Mouse (Mus musculus): ENCODE measurements at regions not wholly inside any gene's neighbourhood (a gene's known extent, or its start where the extent isn't known, plus 50 kb on each side); places are given as distances from the start of the nearest gene placed in this dataset.

DNA sequence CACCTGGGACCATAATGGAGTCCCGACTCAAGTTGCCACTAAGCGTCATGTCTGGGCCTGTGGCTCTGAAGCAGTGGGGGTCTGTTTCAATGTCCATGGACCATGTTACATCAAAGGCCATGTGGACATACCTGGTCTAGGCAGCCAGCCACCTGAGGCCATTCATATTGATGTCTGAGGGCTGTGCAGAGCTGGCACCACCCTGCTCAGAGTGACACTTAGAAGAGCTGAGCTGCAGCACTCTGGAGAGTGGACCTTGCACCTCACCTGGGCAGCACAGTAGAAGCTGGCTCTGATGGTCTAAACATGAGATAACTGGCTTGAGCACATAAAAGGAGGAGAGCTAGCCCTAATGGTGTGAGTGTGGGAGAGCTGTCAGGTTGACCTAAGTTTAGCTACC, 338.1 kb downstream of the Rps15a start:
- Histone ChIP-seq H3K27me3 (ENCODE audit: control insufficient read depth, insufficient read depth, low read length) (no peaks in the 10 kb centered on the region), H3K4me1 (ENCODE audit: control insufficient read depth, insufficient read depth, low read length) (no peaks in the 10 kb centered on the region), H3K4me3 (ENCODE audit: low read depth, low read length) (no peak overlapping the region), H3K9me3 (replicated peaks; ENCODE audit: control insufficient read depth, low read length) (no peaks in the 10 kb centered on the region), H3K9ac (ENCODE audit: low read depth, low read length) (no peak overlapping the region), H3K27ac (ENCODE audit: low read depth, low read length) (no peak overlapping the region), H3K4me2 (no peak overlapping the region), H3K36me3 (ENCODE audit: control insufficient read depth, insufficient read depth, low read length) (no peaks in the 10 kb centered on the region)
- 91% methylated on average over 2 of the region's 2 CpGs for WGBS (ENCODE audit: insufficient replicate concordance)
- ATAC-seq (replicated peaks; ENCODE audit: insufficient number of reproducible peaks, low FRiP score, low TSS enrichment) = no peak

DNA sequence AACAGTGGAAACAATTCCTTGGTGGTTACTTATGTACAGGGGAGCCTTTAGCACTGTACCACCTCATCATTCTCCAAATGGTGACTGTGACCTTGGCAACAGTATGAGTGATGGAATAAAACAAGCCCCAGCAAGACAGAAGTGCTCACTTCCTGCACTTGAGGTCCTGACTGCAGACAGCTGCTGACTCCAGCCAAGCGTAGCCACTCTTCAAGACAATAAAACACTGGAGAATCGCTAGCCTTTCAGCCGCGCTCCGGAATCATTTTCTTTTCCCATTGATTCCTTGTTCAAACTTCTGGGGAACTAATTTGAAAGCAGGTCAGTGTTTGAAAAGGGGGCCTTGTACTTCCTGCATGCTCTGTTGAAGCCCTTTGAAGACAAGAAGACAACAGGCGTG, 344.2 kb downstream of the Rps15a start:
- 86% methylated on average over 6 of the region's 6 CpGs for WGBS (ENCODE audit: insufficient replicate concordance)
- H3K4me2 ChIP-seq = no peak overlapping the region
- H3K27ac ChIP-seq (ENCODE audit: low read depth, low read length) = no peak overlapping the region
- H3K9ac ChIP-seq (ENCODE audit: low read depth, low read length) = no peak overlapping the region
- H3K4me3 ChIP-seq (ENCODE audit: low read depth, low read length) = no peak overlapping the region
- H3K27me3 ChIP-seq (ENCODE audit: control insufficient read depth, insufficient read depth, low read length) = no peaks in the 10 kb centered on the region
- H3K36me3 ChIP-seq (ENCODE audit: control insufficient read depth, insufficient read depth, low read length) = no peaks in the 10 kb centered on the region
- no peaks in the 10 kb centered on the region; the same call in 1 of the 2 replicates for H3K9me3 ChIP-seq (replicated peaks; ENCODE audit: control insufficient read depth, low read length)
- ATAC-seq (replicated peaks; ENCODE audit: insufficient number of reproducible peaks, low FRiP score, low TSS enrichment) = no peak
- no peaks in the 10 kb centered on the region for H3K4me1 ChIP-seq (ENCODE audit: control insufficient read depth, insufficient read depth, low read length)

DNA sequence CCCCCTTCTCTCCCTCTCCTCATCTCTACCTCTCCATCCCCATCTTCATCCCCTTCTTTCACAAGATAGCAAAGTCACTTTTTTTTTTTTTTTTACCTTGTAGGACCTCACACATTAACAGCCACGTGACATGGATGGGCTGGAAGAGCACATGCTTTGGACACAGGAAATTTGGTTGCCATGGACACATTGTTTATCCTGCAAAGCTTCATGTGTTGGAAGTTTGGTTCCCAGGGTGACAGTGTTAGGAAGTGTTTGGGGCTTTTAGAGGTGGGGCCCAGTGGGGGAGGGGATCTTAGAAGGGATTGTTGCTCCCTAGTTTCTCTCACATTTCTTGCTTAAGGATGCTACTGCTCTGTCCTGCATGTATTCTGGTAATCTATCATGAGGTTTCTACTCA, 356.5 kb downstream of the Rps15a start:
- Histone ChIP-seq H3K4me3 (ENCODE audit: low read depth, low read length) (no peak overlapping the region), H3K9ac (ENCODE audit: low read depth, low read length) (no peak overlapping the region), H3K9me3 (replicated peaks; ENCODE audit: control insufficient read depth, low read length) (no peaks in the 10 kb centered on the region), H3K4me2 (no peak overlapping the region), H3K27ac (ENCODE audit: low read depth, low read length) (no peak overlapping the region), H3K27me3 (ENCODE audit: control insufficient read depth, insufficient read depth, low read length) (no peaks in the 10 kb centered on the region), H3K4me1 (ENCODE audit: control insufficient read depth, insufficient read depth, low read length) (no peaks in the 10 kb centered on the region), H3K36me3 (ENCODE audit: control insufficient read depth, insufficient read depth, low read length) (no peaks in the 10 kb centered on the region)
- WGBS (ENCODE audit: insufficient replicate concordance) = 26% methylated on average over 1 of the region's 1 CpGs
- ATAC-seq (replicated peaks; ENCODE audit: insufficient number of reproducible peaks, low FRiP score, low TSS enrichment) = no peak

DNA sequence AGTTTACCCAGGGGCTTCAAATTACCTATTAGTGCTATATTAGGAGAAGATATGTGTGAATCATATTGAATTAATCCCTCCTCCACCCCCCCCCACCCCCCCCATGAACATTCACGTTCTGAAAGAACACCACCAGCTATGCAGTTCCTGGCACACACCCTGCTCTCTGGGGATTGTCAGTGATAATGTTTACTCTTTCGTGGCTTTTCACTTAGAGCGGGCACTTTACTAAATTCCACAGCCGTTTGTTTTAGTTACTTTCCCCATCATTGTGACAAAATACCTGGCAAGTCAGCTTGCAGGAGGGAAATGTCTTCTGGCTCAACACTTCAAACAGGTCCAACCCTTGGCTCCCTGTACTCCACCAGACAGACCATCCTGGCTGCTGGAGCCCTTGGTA, 359.0 kb downstream of the Rps15a start:
- Histone ChIP-seq H3K27ac (ENCODE audit: low read depth, low read length) (no peak overlapping the region), H3K36me3 (ENCODE audit: control insufficient read depth, insufficient read depth, low read length) (no peaks in the 10 kb centered on the region), H3K9ac (ENCODE audit: low read depth, low read length) (no peak overlapping the region), H3K4me2 (no peak overlapping the region), H3K4me1 (ENCODE audit: control insufficient read depth, insufficient read depth, low read length) (no peaks in the 10 kb centered on the region), H3K27me3 (ENCODE audit: control insufficient read depth, insufficient read depth, low read length) (no peaks in the 10 kb centered on the region), H3K4me3 (ENCODE audit: low read depth, low read length) (no peak overlapping the region), H3K9me3 (replicated peaks; ENCODE audit: control insufficient read depth, low read length) (no peaks in the 10 kb centered on the region)
- WGBS (ENCODE audit: insufficient replicate concordance) = 20% methylated on average over 4 of the region's 4 CpGs
- ATAC-seq (replicated peaks; ENCODE audit: insufficient number of reproducible peaks, low FRiP score, low TSS enrichment) = no peak

DNA sequence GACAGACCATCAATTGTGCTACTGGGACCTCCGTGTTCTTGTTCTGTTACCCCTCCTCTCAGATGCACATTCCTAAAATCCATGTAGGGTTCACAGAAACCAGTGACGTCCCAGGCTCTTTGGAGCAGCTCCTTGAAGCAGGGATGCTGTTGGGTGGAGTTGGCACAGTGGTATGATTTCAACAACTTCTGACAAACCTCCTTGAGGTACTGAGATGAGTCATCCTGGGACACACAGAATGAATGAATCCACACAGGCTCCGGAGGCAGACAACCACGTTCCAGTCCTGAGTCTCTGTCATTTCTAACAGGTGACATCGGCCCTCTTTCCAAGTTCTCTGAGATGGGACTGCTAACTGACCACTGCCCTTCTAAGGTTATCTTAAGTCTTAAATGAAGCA, 360.2 kb downstream of the Rps15a start:
- H3K9ac ChIP-seq (ENCODE audit: low read depth, low read length) = no peak overlapping the region
- no peaks in the 10 kb centered on the region for H3K36me3 ChIP-seq (ENCODE audit: control insufficient read depth, insufficient read depth, low read length)
- no peak for ATAC-seq (replicated peaks; ENCODE audit: insufficient number of reproducible peaks, low FRiP score, low TSS enrichment)
- no peak overlapping the region for H3K4me2 ChIP-seq
- H3K4me3 ChIP-seq (ENCODE audit: low read depth, low read length) = no peak overlapping the region
- H3K27ac ChIP-seq (ENCODE audit: low read depth, low read length) = no peak overlapping the region
- H3K4me1 ChIP-seq (ENCODE audit: control insufficient read depth, insufficient read depth, low read length) = no peaks in the 10 kb centered on the region
- WGBS (ENCODE audit: insufficient replicate concordance) = 57% methylated on average over 5 of the region's 5 CpGs
- no peaks in the 10 kb centered on the region for H3K27me3 ChIP-seq (ENCODE audit: control insufficient read depth, insufficient read depth, low read length)
- no peaks in the 10 kb centered on the region for H3K9me3 ChIP-seq (replicated peaks; ENCODE audit: control insufficient read depth, low read length)

DNA sequence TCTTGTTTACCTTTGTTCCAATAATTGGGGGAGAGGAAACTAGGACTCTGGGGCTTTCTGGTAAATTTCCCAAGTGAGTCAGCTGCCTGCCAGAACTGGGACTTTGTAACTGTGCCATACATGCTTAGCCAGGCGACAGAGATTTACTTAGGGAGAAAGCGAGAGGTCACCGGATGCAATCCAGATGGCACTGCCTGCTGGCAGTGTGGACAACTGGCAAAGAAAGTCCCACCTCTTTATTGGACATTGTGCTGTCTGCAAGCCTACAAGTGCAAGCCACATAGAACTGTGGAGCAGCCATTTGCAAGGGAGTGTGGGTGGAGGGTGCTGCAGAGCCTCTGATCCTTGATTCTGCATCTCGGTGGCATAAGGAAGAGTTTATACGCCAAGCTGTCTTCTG, 362.7 kb downstream of the Rps15a start:
- H3K9me3 ChIP-seq (replicated peaks; ENCODE audit: control insufficient read depth, low read length) = no peaks in the 10 kb centered on the region
- no peak overlapping the region for H3K9ac ChIP-seq (ENCODE audit: low read depth, low read length)
- ATAC-seq (replicated peaks; ENCODE audit: insufficient number of reproducible peaks, low FRiP score, low TSS enrichment) = no peak
- no peaks in the 10 kb centered on the region for H3K4me1 ChIP-seq (ENCODE audit: control insufficient read depth, insufficient read depth, low read length)
- no peaks in the 10 kb centered on the region for H3K36me3 ChIP-seq (ENCODE audit: control insufficient read depth, insufficient read depth, low read length)
- no peak overlapping the region for H3K4me2 ChIP-seq
- WGBS (ENCODE audit: insufficient replicate concordance) = 79% methylated on average over 5 of the region's 5 CpGs
- no peak overlapping the region for H3K27ac ChIP-seq (ENCODE audit: low read depth, low read length)
- no peaks in the 10 kb centered on the region for H3K27me3 ChIP-seq (ENCODE audit: control insufficient read depth, insufficient read depth, low read length)
- no peak overlapping the region for H3K4me3 ChIP-seq (ENCODE audit: low read depth, low read length)

DNA sequence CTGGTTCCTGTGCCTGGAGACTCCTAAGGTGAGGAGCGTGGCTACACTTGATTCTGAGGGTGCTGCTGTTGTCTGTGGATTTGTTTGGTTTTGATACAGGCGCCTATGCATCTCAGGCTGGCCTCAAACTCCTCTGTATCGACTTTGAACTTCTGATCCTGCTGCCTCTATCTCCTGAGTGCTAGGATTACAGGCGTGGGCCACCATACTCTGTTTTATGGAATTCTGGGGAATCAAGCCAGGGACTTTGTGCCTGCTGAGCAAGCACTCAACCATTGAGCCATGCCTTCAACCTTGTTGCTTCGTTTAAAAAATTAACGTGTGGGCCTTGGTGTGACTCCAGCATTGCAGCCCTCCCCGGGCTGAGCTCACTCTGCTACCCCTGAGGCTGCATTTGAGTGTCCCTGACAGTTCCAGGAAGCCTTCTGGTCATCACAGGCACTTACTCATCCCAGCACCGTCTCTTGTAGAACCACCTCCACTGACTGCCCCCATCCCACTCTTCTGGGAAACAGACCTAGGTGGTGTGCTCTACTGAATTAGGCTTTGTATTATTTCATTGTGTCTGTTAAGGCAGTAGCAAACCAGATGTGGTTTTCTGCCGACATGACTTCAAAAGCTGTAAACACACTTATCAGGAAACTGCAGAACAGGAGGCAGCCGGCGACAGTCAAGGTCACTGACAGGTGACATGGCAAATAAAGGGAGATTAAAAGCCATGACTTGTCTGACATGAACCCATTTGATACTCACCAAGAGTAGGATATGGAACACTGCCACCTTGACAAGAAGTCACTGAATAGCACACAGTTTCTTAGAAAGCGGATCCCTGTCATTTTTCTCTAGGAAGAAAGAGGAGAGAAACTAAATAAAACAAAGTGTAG, 363.4 kb downstream of the Rps15a start:
- 46% methylated on average over 12 of the region's 12 CpGs for WGBS (ENCODE audit: insufficient replicate concordance)
- H3K27me3 ChIP-seq (ENCODE audit: control insufficient read depth, insufficient read depth, low read length) = no peaks in the 10 kb centered on the region
- H3K9me3 ChIP-seq (replicated peaks; ENCODE audit: control insufficient read depth, low read length) = no peaks in the 10 kb centered on the region
- no peaks in the 10 kb centered on the region for H3K36me3 ChIP-seq (ENCODE audit: control insufficient read depth, insufficient read depth, low read length)
- no peak overlapping the region for H3K9ac ChIP-seq (ENCODE audit: low read depth, low read length)
- H3K27ac ChIP-seq (ENCODE audit: low read depth, low read length) = no peak overlapping the region
- H3K4me1 ChIP-seq (ENCODE audit: control insufficient read depth, insufficient read depth, low read length) = no peaks in the 10 kb centered on the region
- no peak for ATAC-seq (replicated peaks; ENCODE audit: insufficient number of reproducible peaks, low FRiP score, low TSS enrichment)
- H3K4me3 ChIP-seq (ENCODE audit: low read depth, low read length) = no peak overlapping the region
- no peak overlapping the region for H3K4me2 ChIP-seq

DNA sequence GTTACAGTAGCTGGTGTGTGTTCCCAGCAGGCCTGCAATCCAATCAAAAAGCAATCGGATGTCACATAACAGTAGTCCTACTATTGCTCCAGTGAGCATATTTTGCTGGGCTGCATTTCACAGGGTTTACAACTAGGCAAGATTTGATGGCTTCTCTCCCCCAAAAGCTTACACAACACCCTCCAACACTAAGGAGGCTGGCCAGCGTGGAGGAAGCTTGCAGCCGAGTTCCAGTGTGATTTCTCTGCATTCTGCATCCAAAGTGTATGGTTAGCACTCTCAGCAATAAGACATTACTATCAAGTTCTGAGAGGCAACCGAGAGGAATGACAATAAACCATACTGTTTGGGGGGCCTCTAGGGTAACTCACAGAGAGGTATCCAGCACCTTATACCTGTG, 367.2 kb downstream of the Xylt1 start:
- 85% methylated on average over 4 of the region's 4 CpGs for WGBS (ENCODE audit: insufficient replicate concordance)
- no peaks in the 10 kb centered on the region for H3K36me3 ChIP-seq (ENCODE audit: control insufficient read depth, insufficient read depth, low read length)
- H3K27me3 ChIP-seq (ENCODE audit: control insufficient read depth, insufficient read depth, low read length) = no peaks in the 10 kb centered on the region
- no peaks in the 10 kb centered on the region for H3K9me3 ChIP-seq (replicated peaks; ENCODE audit: control insufficient read depth, low read length)
- no peak overlapping the region for H3K9ac ChIP-seq (ENCODE audit: low read depth, low read length)
- no peak overlapping the region for H3K27ac ChIP-seq (ENCODE audit: low read depth, low read length)
- ATAC-seq (replicated peaks; ENCODE audit: insufficient number of reproducible peaks, low FRiP score, low TSS enrichment) = no peak
- no peak overlapping the region for H3K4me3 ChIP-seq (ENCODE audit: low read depth, low read length)
- no peak overlapping the region for H3K4me2 ChIP-seq
- no peaks in the 10 kb centered on the region for H3K4me1 ChIP-seq (ENCODE audit: control insufficient read depth, insufficient read depth, low read length)

DNA sequence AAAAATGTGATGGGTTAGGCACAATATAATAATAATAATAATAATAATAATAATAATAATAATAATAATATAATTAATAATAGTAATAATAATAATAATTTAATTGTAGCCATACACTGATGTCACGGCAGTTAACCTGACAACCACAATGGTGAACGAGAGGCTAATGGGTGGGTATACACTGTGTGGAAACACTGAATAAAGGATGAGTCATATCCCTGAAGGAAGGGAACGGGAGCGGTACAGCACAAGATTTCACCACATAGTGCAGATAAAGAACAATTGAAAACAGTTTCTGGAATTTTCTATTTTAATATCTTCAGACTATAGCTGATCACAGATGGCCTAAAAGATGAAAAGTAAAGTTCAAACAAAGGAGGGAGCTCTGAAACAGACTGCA, 365.6 kb downstream of the Xylt1 start:
- 66% methylated on average over 4 of the region's 4 CpGs for WGBS (ENCODE audit: insufficient replicate concordance)
- Histone ChIP-seq H3K27ac (ENCODE audit: low read depth, low read length) (no peak overlapping the region), H3K9ac (ENCODE audit: low read depth, low read length) (no peak overlapping the region), H3K4me3 (ENCODE audit: low read depth, low read length) (no peak overlapping the region), H3K36me3 (ENCODE audit: control insufficient read depth, insufficient read depth, low read length) (no peaks in the 10 kb centered on the region), H3K27me3 (ENCODE audit: control insufficient read depth, insufficient read depth, low read length) (no peaks in the 10 kb centered on the region), H3K9me3 (replicated peaks; ENCODE audit: control insufficient read depth, low read length) (no peaks in the 10 kb centered on the region), H3K4me1 (ENCODE audit: control insufficient read depth, insufficient read depth, low read length) (no peaks in the 10 kb centered on the region), H3K4me2 (no peak overlapping the region)
- ATAC-seq (replicated peaks; ENCODE audit: insufficient number of reproducible peaks, low FRiP score, low TSS enrichment) = no peak
